Mouse (Mus musculus) layer of hippocampus, adult 8-10 months (tissue): ENCODE results near the gene Olfr25. TPM values are rescaled to one million over a fixed set of nuclear protein-coding genes. Genes with fewer than 3 reads are reported as not detected.

Experiments
- DNase-seq, 2 experiments: peaks; one replicate each; pipeline ENCODE4 v3.0.0; 2022; ENCODE audit warnings: low spot score in 2 of 2
- total RNA-seq, 4 experiments: library from RNA; stranded (reverse); gene quantifications; 2 replicates each; pipeline ENCODE4 v1.2.4; 2022

Gene Olfr25
- total RNA-seq = not detected

- DNase-seq = no peak
These were observed at the start of gene Olfr25 for GRCm38 (mm10) chr9:38328760-38329159. Gene Olfr25, plus strand, starts transcription at chr9:38329060.

GRCm38 (mm10) chr9:38290807-38291206 is 38.1 kb upstream of the Olfr25 start, which contains the start of gene Olfr896-ps1:
Gene Olfr896-ps1, plus strand, starts transcription at chr9:38291107.
- no peak for DNase-seq

DNA sequence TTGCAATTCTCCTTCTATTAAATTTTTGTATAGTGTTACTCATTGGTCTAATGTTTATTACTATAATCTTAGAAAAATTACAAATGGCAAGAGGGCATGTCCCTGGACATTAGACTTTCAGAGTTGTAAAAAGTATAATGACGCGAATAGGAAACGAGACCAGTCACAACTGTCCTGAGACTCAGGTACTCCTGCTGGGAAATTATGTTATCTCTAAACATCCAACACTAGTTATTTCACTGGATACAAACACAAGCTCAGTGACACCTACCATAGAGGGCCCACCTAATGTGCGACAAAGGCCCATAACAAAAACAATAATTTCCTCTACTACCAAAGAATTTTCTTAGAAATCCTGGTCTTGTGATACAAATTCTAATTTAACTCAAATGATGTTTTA is 19.3 kb downstream of the Olfr25 start, which contains the start of gene Olfr898:
Olfr898 (plus strand) TSS at position 301 of the 400 bp plus-strand sequence.
- DNase-seq = no peak

DNA sequence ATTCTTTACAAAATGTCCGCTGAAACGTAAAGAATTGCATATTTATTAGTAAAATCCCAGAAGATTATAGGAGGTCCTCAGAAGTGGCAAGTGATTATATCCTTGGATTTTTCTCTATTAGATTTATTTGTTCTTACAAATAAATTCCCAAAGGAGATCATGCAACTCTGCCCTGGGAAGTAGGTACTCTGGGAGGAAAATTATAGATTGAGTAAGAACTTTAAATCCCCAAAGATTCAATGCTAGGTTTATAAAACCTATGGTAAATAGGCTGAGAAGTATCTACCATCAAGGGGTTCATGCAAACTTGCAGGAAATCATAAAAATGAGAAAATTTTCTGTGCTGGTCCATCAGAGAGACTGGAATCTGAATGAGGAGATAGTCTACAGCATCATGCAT is 37.7 kb downstream of the Olfr25 start, which contains the start of gene Olfr250:
Olfr250 (plus strand) TSS at position 301 of the 400 bp plus-strand sequence.
- no peak for DNase-seq

- DNase-seq = no peak
These were observed 47.9 kb downstream of the Olfr25 start, which contains the start of gene Olfr251 for GRCm38 (mm10) chr9:38376786-38377185. Gene Olfr251, plus strand, starts transcription at chr9:38377086.

Other genes with a start within 250 kb of the Olfr25 start
- not detected for gene Olfr887, start 245.0 kb upstream of the Olfr25 start, total RNA-seq
- not detected for gene Olfr888, start 220.9 kb upstream of the Olfr25 start, total RNA-seq
- gene Olfr889, start 213.9 kb upstream of the Olfr25 start, total RNA-seq = not detected
- not detected for gene Olfr890, start 186.5 kb upstream of the Olfr25 start, total RNA-seq
- gene Olfr891, start 148.2 kb upstream of the Olfr25 start, total RNA-seq = not detected
- not detected for gene Olfr893, start 120.7 kb upstream of the Olfr25 start, total RNA-seq
- gene Olfr894, start 111.0 kb upstream of the Olfr25 start, total RNA-seq = not detected
- not detected for gene Olfr143, start 76.3 kb upstream of the Olfr25 start, total RNA-seq
- not detected for gene Olfr895, start 61.2 kb upstream of the Olfr25 start, total RNA-seq
- not detected for gene Olfr896-ps1, start 38.0 kb upstream of the Olfr25 start, total RNA-seq
- not detected for gene Olfr898, start 19.4 kb downstream of the Olfr25 start, total RNA-seq
- gene Olfr250, start 37.8 kb downstream of the Olfr25 start, total RNA-seq = not detected
- gene Olfr251, start 48.0 kb downstream of the Olfr25 start, total RNA-seq = not detected
- gene Olfr147, start 72.6 kb downstream of the Olfr25 start, total RNA-seq = not detected
- not detected for gene Olfr901, start 100.4 kb downstream of the Olfr25 start, total RNA-seq
- not detected for gene Olfr902, start 118.6 kb downstream of the Olfr25 start, total RNA-seq
- gene Olfr904, start 134.1 kb downstream of the Olfr25 start, total RNA-seq = not detected
- not detected for gene Olfr905, start 142.0 kb downstream of the Olfr25 start, total RNA-seq
- not detected for gene Olfr906, start 158.0 kb downstream of the Olfr25 start, total RNA-seq
- gene Olfr907, start 166.7 kb downstream of the Olfr25 start, total RNA-seq = not detected
- gene Olfr911-ps1, start 192.5 kb downstream of the Olfr25 start, total RNA-seq = not detected
- gene Olfr910, start 208.8 kb downstream of the Olfr25 start, total RNA-seq = not detected